Mouse (Mus musculus): Measurements from ENCODE around the gene Rab3d. TPM values are rescaled to one million over a fixed set of nuclear protein-coding genes. Genes with fewer than 3 reads are reported as not detected.

The Rab3d gene
- total and polyA plus RNA-seq, 3 experiments = 22.9 to 44.2 TPM; not detected in 1

DNA sequence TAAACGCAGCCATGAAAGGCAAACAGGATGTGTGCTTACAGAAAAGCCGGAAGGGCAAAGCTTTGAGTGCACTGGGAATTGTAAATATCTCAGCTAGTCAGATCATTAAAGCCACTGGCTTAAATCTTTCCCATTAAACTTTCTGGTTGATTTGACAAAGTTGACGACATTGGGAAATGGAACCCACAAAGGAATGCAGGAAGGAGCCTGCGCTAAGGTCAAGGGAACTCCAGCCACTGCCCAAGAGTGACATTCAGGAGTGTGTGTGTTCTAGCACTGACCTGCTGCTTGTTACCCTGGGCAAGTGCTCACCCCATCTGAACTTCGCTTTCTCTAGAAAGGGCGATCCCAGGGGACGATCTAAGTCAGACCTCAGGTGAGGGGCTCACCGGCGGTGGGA lies 42.1 kb upstream of the Rab3d start:
- Histone ChIP-seq H3K36me3 (ENCODE audit: control insufficient read depth in 1 of 2, insufficient read depth in 2 of 2, low read length in 2 of 2) (peaks cover 14 to 32% of the 10 kb centered on the region in 2 experiments), H3K4me3 (ENCODE audit: control insufficient read depth in 1 of 2, insufficient read depth in 1 of 2, low read depth in 2 of 2, low read length in 2 of 2) (no peak overlapping the region; a peak in 1 of 4 replicates), H3K27ac (ENCODE audit: control insufficient read depth, low read depth, low read length) (peak overlapping the region; percentile 91; the same call in 1 of the 2 replicates), H3K4me1 (ENCODE audit: control insufficient read depth in 1 of 2, insufficient read depth in 2 of 2, low read length in 2 of 2) (peaks cover 15 to 40% of the 10 kb centered on the region in 2 experiments), H3K79me2 (ENCODE audit: control insufficient read depth, insufficient read depth, low read length, poor library complexity) (peaks cover 42% of the 10 kb centered on the region), H3K9me3 (replicated peaks; ENCODE audit: insufficient read depth, low read length) (no peaks in the 10 kb centered on the region), H3K9ac (ENCODE audit: control insufficient read depth, low read depth, low read length, poor library complexity, severe bottlenecking) (peak overlapping the region; percentile 77), H3K27me3 (ENCODE audit: control insufficient read depth in 1 of 2, insufficient read depth in 2 of 2, low read length in 2 of 2) (no peaks in the 10 kb centered on the region)
- no peak for DNase-seq (ENCODE audit: low read depth, low spot score)
- TF ChIP-seq SMC3 (IDR thresholded peaks at IDR 0.05; ENCODE audit: low read depth, low read length) (no peak), ZNF384 (IDR thresholded peaks at IDR 0.05; ENCODE audit: low read depth, low read length) (no peak), E2F4 (IDR thresholded peaks at IDR 0.05; ENCODE audit: borderline replicate concordance, low read depth, low read length) (no peak), KAT2A (conservative IDR thresholded peaks at IDR 0.05; ENCODE audit: low read depth, low read length) (no peak), TAL1 (IDR thresholded peaks at IDR 0.05; ENCODE audit: low read length) (no peak), TCF12 (IDR thresholded peaks at IDR 0.05; ENCODE audit: low read depth, low read length) (no peak), NELFE (IDR thresholded peaks at IDR 0.05; ENCODE audit: low read depth, low read length) (no peak), SIN3A (IDR thresholded peaks at IDR 0.05; ENCODE audit: low read length) (no peak), USF1 (IDR thresholded peaks at IDR 0.05; ENCODE audit: low read depth, low read length) (no peak), MYB (IDR thresholded peaks at IDR 0.05; ENCODE audit: low read depth, low read length) (no peak), MYC (IDR thresholded peaks at IDR 0.05; ENCODE audit: low read depth, low read length) (no peak), UBTF (IDR thresholded peaks at IDR 0.05; ENCODE audit: borderline replicate concordance, insufficient read depth, low read depth, low read length) (no peak), EP300 (IDR thresholded peaks at IDR 0.05; ENCODE audit: low read depth in 1 of 2, low read length in 2 of 2) (no peak), POLR2AphosphoS2 (IDR thresholded peaks at IDR 0.05; ENCODE audit: low read length) (no peak), ELF1 (IDR thresholded peaks at IDR 0.05; ENCODE audit: low read depth, low read length) (no peak), CTCF (IDR thresholded peaks at IDR 0.05 in 2 of 3, conservative IDR thresholded peaks at IDR 0.05 in 1 of 3; ENCODE audit: control insufficient read depth in 1 of 3, insufficient read depth in 1 of 3, low read depth in 2 of 3, low read length in 3 of 3, poor library complexity in 1 of 3, severe bottlenecking in 1 of 3) (no peak), ZMIZ1 (IDR thresholded peaks at IDR 0.05; ENCODE audit: low read depth, low read length) (no peak), ETS1 (IDR thresholded peaks at IDR 0.05; ENCODE audit: low read depth, low read length) (no peak), MEF2A (IDR thresholded peaks at IDR 0.05; ENCODE audit: extremely low read depth, insufficient replicate concordance, low read depth, low read length, poor library complexity, severe bottlenecking) (no peak)

DNA sequence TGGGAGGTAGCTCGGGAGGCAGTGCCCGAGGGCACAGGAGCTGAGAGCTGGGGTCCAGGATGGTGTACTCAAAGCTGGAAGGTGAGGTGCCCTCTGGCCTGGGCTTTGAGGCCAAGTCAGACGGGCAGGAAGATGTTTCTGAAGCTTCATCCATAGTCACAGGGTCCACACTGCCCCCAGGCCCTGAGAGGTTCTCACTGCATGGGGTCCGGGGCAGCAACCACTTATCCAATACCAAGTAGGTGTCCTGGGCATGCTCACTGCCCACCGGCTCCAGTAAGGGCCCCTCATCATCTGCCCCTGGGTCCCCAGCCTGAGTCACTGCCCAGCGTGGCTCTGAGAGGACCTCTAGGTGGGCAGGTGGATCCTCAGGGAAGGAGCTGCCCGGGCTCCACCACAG lies 41.3 kb upstream of the Rab3d start:
- Histone ChIP-seq H3K79me2 (ENCODE audit: control insufficient read depth, insufficient read depth, low read length, poor library complexity) (peaks cover 42% of the 10 kb centered on the region), H3K9ac (ENCODE audit: control insufficient read depth, low read depth, low read length, poor library complexity, severe bottlenecking) (no peak overlapping the region), H3K27me3 (ENCODE audit: control insufficient read depth in 1 of 2, insufficient read depth in 2 of 2, low read length in 2 of 2) (no peaks in the 10 kb centered on the region), H3K4me3 (ENCODE audit: control insufficient read depth in 1 of 2, insufficient read depth in 1 of 2, low read depth in 2 of 2, low read length in 2 of 2) (no peak overlapping the region), H3K4me1 (ENCODE audit: control insufficient read depth in 1 of 2, insufficient read depth in 2 of 2, low read length in 2 of 2) (peaks cover 19 to 46% of the 10 kb centered on the region in 2 experiments), H3K9me3 (replicated peaks; ENCODE audit: insufficient read depth, low read length) (no peaks in the 10 kb centered on the region), H3K36me3 (ENCODE audit: control insufficient read depth in 1 of 2, insufficient read depth in 2 of 2, low read length in 2 of 2) (peaks cover 14 to 37% of the 10 kb centered on the region in 2 experiments), H3K27ac (ENCODE audit: control insufficient read depth, low read depth, low read length) (no peak overlapping the region)
- no peak for DNase-seq (ENCODE audit: low read depth, low spot score)
- TF ChIP-seq ETS1 (IDR thresholded peaks at IDR 0.05; ENCODE audit: low read depth, low read length) = no peak
- TF ChIP-seq ZC3H11A (IDR thresholded peaks at IDR 0.05; ENCODE audit: low read depth, low read length) = no peak
- no peak for TF ChIP-seq POLR2AphosphoS5 (IDR thresholded peaks at IDR 0.05; ENCODE audit: borderline replicate concordance, low read depth, low read length)
- TF ChIP-seq MXI1 (IDR thresholded peaks at IDR 0.05; ENCODE audit: low read depth, low read length) = no peak
- TF ChIP-seq TAL1 (IDR thresholded peaks at IDR 0.05; ENCODE audit: low read length) = no peak
- no peak for TF ChIP-seq RAD21 (IDR thresholded peaks at IDR 0.05; ENCODE audit: low read depth, low read length)
- TF ChIP-seq ZNF384 (IDR thresholded peaks at IDR 0.05; ENCODE audit: low read depth, low read length) = no peak
- no peak for TF ChIP-seq UBTF (IDR thresholded peaks at IDR 0.05; ENCODE audit: borderline replicate concordance, insufficient read depth, low read depth, low read length)
- no peak for TF ChIP-seq TCF12 (IDR thresholded peaks at IDR 0.05; ENCODE audit: low read depth, low read length)
- no peak for TF ChIP-seq POLR2A (IDR thresholded peaks at IDR 0.05; ENCODE audit: control insufficient read depth in 1 of 2, insufficient read depth in 1 of 2, low read depth in 1 of 2, low read length in 2 of 2, poor library complexity in 1 of 2)
- TF ChIP-seq NELFE (IDR thresholded peaks at IDR 0.05; ENCODE audit: low read depth, low read length) = no peak
- TF ChIP-seq GABPA (IDR thresholded peaks at IDR 0.05; ENCODE audit: low read depth, low read length) = no peak
- no peak for TF ChIP-seq E2F4 (IDR thresholded peaks at IDR 0.05; ENCODE audit: borderline replicate concordance, low read depth, low read length)
- no peak for TF ChIP-seq MAFK (IDR thresholded peaks at IDR 0.05; ENCODE audit: borderline replicate concordance, low read depth, low read length)
